Mouse (Mus musculus): ENCODE data around the gene Gpr1.

Gpr1 gene

DNA sequence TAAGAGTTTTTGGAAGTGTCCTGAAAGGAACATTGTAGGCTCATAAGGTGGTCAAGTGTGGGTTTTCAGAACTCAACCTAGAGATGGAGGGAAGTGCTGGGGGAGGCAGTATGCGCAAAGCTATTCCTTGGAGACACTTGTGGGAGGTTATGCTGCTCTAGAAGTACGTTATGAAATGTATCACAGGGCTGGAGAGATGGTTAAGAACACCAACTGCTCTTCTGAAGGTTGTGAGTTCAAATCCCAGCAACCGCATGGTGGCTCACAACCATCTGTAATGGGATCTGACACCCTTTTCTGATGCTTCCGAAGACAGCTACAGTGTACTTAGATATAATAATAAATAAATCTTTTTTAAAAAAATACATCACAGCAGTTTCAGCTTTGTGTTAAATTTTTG lies 34.2 kb downstream of the Gpr1 start:
- 91% methylated on average over 4 of the region's 4 CpGs for WGBS

DNA sequence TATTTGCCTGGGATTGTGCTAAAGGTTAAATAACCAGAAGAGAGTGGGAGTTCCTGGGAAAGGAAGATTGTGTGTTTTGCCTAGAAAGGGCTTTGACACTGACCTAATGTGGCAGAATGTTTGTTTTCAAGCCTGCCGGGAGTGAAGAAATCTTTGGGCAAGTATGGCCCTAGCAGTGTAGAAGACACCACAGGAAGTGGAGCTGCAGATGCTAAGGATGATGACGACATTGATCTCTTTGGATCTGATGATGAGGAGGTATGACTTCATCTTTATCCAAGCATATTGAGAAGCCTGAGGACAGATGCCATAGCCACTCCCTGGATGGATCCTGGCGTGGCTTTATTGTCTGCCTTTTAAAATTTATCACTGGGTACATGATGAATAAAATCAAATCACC lies 36.0 kb downstream of the Gpr1 start:
- WGBS: 74% methylated on average over 3 of the region's 3 CpGs

DNA sequence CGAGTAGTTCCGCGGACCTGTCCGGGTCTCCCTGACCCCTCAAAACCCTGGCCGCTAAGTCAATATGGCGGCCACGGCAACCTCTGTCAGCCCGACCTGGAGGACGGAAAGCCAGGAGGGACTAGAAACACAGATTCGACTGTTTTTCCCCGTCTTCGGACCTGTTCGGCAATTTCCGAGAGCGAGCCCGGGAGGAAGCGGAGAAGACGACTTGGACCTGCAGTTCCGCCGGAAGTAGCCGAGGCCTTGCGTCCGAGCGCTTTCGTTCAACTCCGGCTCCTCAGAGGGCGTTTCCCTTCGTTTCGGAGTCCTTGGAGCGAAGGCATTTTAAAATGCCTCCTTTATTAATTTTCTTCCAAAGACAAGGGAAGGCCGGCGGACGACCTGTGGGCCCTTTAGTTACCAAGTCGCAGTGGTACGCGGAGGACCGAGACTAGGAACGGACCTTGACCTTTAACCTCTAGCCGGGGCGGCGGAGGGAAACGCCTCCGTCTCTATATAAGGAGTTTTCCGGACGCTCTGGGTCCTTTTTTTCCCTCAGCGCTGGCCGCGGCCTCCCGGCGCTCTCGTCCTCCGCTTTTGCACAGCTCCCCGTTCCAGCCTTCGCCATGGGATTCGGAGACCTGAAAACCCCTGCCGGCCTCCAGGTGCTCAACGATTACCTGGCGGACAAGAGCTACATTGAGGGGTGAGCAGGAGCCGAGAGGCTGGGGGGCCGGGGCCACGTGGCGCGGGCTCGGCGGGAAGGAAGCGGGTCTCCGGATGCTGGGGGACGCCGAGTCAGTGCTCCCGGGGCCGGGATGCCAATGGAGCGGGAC lies 37.5 kb downstream of the Gpr1 start, which contains the start of the genes Eef1b2 and Ndufs1:
Gene Eef1b2, plus strand, starts transcription at position 222 of the 818 bp plus-strand sequence.
Gene Ndufs1, minus strand, starts transcription at position 230 of the 818 bp plus-strand sequence.
- under 1% methylated on average over 72 of the region's 72 CpGs for WGBS

DNA sequence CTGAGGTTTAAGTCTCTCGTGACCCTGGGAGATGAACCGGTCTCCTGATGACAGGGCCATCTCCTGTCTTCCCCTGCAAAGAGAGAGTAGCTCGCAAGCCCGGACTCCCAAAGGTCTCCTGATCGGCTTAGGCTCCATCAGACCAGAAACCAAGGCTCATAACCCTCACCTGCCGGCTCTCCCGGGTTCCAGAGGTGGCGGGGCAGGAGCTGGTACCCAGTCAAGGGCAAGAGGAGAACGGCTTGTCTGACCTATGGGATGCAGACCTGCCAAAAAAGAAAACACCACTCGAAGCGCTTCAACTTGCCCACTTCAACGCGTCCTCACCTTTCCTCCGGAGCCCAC lies 38.1 kb downstream of the Gpr1 start:
- WGBS: under 1% methylated on average over 14 of the region's 14 CpGs

DNA sequence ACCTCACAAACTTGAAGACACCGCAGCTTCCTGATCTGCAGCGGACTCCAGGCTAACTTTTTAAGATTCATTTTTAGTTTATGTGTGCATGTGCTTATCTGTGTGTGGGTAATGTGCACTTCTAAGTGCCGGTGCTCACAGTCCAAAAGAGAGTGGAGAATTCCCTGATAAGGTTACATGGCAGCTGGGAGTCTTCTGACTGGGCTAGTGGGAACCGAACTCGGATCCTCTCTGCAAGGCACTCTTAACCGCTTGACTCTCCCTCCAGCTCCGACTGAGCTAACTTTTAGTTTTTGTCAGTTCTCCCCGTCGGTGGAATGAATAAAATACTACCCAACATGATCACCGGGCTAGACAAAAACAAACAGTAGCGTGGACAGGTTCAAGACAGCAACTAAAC lies 38.5 kb downstream of the Gpr1 start:
- WGBS: 7% methylated on average over 11 of the region's 11 CpGs

DNA sequence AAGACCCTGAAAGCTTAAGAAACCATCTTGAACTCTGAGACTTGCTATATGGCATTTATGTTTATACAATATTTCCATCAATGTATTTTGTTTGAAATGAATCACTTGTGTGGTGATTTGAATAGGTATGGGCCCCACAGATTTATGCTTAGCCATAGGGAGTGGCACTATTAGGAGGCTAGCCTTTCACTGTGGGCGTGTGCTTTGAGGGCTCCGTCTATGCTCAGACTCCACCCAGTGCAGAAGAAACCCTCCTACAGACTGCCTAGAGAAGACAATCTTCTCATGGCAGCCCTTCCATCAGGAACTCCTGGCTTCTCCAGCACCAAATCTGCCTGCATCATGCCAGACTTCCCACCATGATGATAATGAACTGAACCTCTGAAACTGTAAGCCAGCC lies 45.7 kb downstream of the Gpr1 start:
- WGBS: 82% methylated on average over 2 of the region's 2 CpGs

DNA sequence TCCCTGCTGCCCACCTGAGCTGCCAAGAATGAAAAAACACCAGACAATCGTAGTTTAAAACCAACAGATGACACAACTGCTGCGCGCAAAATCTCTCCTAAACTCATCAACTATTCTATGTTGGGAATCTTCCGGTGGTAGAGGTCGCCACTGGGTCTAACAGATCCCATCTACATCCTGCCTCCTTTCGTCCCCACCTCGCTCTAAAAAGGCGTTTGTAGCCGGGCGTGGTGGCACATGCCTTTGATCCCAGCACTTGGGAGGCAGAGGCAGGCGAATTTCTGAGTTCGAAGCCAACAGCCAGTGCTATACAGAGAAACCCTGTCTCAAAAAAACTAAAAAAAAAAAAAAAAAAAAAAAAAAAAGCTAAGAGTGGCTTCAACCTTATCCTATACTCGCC lies 74.1 kb downstream of the Gpr1 start:
- WGBS: 95% methylated on average over 13 of the region's 13 CpGs

DNA sequence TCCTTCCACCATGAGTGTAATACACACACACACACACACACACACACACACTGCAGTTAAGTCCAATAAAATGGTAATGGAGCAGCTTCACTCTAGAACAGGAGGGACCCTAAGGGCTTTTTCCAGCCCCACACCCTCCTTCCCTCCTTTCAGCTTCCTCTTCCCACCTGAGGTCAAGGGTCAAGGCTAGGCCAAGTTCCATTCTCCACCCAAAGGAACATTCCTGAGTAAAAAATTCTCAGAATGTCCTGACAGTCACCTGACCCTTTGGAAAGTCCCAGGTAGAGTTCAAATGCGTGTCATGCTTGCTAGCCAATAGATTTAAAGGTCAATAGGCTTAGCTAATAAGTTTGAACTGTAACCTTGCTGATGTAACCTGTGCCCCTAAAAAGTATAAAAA lies 75.8 kb downstream of the Gpr1 start:
- 98% methylated on average over 1 of the region's 1 CpGs for WGBS

DNA sequence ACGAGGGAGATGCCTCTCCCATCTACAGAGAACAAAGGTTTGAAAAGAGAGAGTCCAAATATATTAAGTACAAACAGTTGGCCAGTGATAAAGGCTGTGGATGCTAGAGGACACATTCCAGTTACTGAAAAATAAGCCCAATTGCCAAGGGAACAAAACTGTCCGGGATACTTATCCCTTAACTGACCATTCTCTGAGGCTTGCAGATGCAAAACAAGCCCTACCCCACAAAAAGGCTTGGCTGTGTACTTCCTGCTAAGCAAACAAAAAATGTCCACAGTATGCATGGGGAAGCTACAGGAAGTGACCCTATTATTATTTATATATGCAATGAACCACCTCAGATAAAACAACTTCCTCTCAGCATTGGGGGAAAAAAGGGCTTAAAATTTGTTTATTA lies 76.4 kb downstream of the Gpr1 start:
- 75% methylated on average over 2 of the region's 2 CpGs for WGBS

DNA sequence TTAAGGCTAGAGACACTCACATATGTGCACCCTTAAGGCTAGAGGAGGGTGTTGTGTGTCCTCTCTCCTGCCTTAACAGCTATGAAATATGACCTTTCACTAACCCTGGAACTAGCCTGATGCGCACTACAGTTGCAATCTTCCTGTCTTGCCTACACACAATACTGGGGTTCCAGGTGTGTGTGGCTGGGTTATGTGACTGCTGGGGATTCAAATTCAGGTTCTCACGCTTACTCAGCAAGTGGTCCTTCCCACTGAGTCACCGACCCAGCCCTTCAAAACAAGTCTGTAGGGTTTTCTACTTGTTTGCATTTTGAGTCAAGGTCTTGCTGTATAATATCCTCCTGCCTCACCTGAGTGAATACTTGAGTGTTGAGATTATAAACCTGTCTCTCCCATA lies 79.8 kb downstream of the Gpr1 start:
- WGBS: 83% methylated on average over 3 of the region's 3 CpGs
